Mouse (Mus musculus) 3T3-L1 (cell line): ENCODE results near the gene Bpnt1.

Experiments used
- DNase-seq: peaks from one replicate; pipeline ENCODE4 v3.0.0-alpha.2; 2015; ENCODE audit warnings: low read depth, low spot score

Gene Bpnt1

GRCm38 (mm10) chr1:185331983-185332430, at the start of gene Bpnt1:
Bpnt1 (plus strand) TSS chr1:185332149.
- DNase-seq: peak; percentile 89

DNA sequence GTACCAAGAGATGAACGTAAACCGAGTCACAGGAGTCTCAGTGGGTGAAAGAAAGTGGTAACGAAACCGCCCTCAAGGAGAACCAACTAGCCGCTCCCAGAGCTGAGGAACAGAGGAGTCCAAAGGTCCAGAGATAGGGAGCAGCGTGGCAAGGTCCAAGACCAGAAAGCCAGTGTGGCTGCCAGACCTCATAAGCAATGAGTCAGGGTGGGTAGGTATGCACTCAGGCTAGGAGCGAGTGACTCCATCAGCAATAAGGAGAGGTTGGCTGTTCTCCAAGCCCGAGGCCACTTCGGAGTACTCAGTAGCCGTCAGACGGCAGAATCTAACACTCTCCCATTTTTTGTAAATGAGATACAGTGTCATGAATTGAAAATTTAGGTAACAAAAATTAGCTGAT, 49.1 kb upstream of the Bpnt1 start:
- peak; percentile 68 for DNase-seq

GRCm38 (mm10) chr1:185283247-185283646, 48.7 kb upstream of the Bpnt1 start:
- no peak for DNase-seq

- DNase-seq: peak; percentile 45
Measured at GRCm38 (mm10) chr1:185284740-185285139, 47.2 kb upstream of the Bpnt1 start.

DNA sequence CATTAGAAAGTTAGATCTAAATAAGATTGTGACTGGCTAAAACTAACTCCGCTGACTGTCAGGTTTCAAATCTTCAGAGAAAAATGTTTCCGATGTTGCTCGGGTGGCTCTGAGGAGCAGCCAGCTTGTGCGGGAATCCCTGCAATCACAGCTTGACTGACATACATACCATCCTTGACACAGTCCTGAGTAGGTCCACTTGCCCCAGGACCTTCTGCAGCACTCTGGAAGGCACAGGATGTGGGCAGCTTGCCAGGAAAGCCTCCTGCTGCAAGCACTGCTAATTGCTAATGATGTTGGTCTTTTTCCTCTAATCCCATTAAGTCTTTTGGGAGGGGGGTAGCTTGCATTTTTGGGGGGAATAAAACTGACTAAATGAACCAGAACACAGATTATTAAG, 46.8 kb upstream of the Bpnt1 start:
- peak; percentile 22 for DNase-seq

DNA sequence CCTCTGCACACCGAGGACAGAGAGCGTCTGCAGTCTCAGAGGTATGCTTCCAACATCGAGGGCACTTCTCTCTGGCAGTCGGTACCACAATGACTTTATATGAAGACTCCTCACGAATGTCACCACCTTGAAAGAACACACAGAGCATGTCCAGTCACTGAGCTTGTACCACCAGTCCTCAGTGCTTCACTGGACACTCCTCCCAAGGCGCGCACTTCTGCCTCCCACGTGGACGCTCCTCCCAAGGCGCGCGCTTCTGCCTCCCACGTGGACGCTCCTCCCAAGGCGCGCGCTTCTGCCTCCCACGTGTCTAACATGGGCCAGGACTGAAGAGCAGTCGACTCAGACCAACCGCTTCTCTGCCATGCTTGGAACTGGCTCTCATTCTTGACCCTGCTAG, 44.9 kb upstream of the Bpnt1 start:
- DNase-seq: no peak

GRCm38 (mm10) chr1:185289231-185289630, 42.7 kb upstream of the Bpnt1 start:
- DNase-seq: peak; percentile 73

GRCm38 (mm10) chr1:185291336-185291735, 40.6 kb upstream of the Bpnt1 start:
- DNase-seq: no peak

GRCm38 (mm10) chr1:185292646-185293360, 39.1 kb upstream of the Bpnt1 start:
- DNase-seq: no peak

DNA sequence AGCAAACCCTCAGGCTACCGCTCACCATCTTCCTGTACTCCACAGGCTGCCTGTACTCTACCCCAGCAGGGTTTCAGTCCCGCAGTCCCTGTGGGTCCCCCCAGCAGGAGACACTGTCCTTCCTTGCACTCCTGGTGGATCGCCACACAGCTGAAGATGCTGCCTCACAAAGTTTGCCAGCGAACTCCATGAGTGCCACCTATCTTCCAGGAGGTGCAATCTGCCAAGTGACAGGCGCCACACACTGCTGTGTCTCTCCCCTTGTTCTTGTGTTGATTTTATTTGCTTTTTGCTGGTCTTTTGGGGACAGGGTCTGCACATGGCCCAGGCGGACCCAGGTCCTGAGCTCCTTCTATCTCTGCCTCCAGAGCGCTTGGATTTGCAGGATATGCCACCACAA, 35.1 kb upstream of the Bpnt1 start:
- DNase-seq: no peak

- DNase-seq: no peak
Measured at GRCm38 (mm10) chr1:185298496-185298895, 33.5 kb upstream of the Bpnt1 start.

DNA sequence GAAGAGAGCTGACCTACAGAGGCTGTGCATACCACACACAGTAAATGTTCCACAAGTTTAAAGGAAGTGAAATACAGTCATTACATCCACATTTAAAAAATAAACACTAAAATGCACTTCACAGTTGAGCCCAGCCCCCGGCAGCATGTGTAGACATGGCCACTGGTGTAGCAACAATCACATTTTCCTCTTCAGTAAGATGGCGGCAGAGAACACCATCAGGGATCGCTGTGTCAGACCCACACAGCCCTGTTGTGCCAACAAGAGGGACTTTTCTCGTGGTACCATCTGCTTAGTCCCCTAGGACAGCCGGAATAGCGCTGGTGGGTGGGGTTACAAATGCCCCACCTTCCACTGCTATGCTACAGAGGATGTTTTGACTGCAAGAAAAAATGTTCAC, 29.1 kb upstream of the Bpnt1 start:
- DNase-seq: no peak

DNA sequence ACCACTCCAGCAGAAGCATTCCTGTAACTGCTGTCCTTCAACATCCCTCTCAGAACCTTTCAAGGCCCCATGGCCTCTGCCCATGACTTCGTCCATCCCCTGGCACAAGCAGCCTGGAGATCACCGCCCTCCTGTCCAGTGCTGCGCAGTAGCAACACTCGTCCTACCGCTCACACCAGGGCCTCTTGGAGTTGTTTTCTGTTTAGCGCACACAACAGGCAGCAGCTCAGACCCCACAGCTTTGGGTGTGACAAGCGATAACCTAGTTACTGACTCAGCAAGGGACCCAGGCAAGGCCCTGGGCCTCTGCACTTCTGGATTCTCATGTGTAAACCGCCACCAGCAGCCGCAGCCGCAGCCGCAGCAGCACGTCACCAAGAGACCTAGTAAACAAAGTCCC, 25.1 kb upstream of the Bpnt1 start:
- DNase-seq: no peak

DNA sequence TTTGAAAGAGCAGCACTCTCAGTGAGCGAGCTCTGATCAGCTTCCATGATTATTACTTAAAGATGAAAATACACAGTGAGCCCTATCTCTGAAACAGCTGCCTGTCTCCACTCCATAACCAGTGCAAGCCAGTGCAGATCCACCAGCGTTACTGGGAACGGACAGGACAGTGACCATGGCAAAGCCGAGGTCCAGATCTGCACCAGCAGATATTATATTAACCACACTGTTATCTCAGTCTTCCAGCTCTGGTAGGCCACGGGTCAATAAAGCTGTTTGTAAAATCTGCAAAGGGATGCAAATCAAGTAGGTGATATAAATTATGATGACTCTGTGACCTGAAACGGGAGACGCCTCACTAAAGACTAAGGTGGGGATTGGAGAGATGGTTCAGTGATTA, 24.3 kb upstream of the Bpnt1 start:
- DNase-seq: no peak

DNA sequence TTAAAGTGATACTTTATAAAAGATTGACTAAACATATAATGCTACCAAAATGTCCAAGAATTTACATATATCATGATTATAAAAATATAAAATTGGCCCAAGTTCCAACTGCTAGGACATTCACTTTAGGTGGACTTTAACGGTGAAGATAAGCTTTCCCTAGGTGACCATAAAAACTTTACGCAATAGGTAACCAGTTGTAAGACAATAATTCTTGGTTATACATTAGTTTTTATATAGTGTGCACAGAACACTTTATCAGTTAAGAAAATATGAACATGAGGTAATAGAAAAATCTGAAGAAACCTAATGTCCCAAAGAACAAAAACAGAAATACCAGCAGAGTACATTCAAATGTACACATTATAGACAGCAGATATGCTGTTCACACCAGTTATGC, 23.6 kb upstream of the Bpnt1 start:
- DNase-seq: no peak

GRCm38 (mm10) chr1:185308908-185309307, 23.0 kb upstream of the Bpnt1 start:
- no peak for DNase-seq

DNA sequence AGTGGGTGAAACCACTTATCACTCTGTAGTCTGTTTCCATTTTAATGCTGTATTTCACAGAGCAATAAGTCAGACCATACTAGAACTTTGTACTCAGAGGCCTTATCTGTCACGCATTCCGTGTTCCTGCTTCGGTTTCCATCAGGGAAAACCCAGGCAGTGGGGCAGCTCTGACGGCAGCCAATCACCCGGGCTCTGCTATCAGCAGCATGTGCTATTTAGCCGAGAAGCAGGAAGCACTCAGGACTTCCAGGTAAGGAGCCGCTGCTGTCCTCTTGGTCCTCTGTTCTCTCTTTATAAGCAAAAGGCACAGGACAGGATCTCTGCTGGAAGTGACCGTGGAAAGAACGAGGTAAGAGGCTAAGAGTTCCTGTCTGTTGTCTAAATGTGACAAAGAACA, 20.0 kb upstream of the Bpnt1 start:
- DNase-seq: no peak

GRCm38 (mm10) chr1:185314546-185314945, 17.4 kb upstream of the Bpnt1 start:
- no peak for DNase-seq

GRCm38 (mm10) chr1:185315846-185316568, 15.9 kb upstream of the Bpnt1 start:
- no peak for DNase-seq

DNA sequence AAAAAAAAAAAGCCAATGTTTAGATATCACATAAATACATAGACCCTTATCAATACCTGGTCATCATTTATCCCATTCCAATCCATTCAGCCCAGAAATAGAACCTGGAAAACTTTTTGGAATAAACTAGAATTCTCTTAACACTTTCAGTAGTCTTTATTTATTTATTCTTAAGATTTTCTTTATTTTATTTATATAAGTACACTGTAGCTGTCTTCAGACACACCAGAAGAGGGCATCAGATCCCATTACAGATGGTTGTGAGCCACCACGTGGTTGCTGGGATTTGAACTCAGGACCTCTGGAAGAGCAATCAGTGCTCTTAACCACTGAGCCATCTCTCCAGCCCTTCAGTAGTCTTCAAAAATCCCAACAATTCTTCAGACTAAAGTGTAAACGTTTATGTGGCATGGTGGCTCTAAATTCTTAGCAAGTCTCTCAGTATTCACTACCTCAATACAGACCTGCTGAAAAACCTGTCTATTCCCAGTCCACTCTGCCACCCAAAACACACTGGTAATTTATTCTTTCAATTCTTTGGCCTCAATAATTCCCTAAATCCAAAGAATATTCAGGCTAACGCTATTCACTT, 4.1 kb upstream of the Bpnt1 start:
- peak; percentile 21 for DNase-seq

GRCm38 (mm10) chr1:185328721-185329610, 3.0 kb upstream of the Bpnt1 start, which contains the start of gene Iars2:
Iars2 (minus strand) TSS chr1:185329396.
- peak; percentile 83 for DNase-seq

DNA sequence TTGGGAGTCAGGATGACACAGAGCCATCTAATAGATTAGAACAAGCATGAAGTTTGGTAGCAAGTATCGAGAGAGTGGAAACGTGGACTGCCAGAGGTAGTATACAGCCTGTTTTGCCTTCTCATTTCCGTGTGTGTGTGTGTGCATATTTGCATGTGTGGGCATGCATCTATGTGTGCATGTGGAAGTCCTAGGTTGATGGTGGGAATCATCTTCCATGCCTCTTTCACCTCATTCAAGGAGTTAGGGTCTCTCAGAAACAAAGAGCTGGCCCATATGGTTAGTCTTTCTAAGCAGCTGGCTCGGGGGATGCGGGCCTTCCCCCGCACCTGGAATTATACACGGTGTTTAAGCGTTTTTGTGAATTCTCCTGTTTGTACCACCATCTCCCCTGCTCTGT, 2.1 kb upstream of the Bpnt1 start:
- no peak for DNase-seq
